Mouse (Mus musculus): ENCODE measurements around the gene Rai14.

DNA sequence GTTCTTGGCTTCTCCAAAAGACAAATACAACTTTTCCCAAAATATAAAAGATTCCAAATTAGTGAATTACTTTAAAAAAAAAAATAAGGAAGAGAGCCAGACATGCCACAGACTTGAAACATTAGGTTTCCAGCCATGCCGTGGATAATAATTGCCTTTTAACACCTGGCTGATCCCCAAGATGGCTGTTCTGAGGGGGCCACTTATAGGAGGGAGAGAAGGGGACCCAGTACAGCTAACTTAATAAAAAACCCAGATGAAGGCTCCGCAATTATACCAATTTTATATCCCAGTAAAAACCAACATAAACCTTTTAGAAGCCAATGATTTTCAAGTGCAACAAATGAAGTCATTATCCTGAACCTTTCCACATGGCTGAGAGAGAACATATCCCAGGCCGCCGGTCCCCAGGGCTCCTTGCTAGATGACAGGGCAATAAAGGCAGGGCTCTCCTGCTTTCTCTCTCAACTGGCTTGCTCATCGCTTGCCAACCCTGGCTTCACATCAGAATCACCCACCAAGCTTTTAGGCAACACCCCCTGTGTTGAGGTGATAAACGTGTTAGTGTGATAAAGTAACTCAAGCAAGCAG lies 105.8 kb downstream of the Rai14 start:
- TF ChIP-seq CTCF (IDR thresholded peaks at IDR 0.05; ENCODE audit: borderline replicate concordance, extremely low read depth, insufficient read depth, insufficient read length) (no peak), POLR2A (IDR thresholded peaks at IDR 0.05; ENCODE audit: borderline replicate concordance, extremely low read depth, insufficient read depth, insufficient read length, poor library complexity, severe bottlenecking) (no peak)
